Mouse (Mus musculus): ENCODE data around the gene Shisa9. TPM values are rescaled to one million over a fixed set of nuclear protein-coding genes. Genes with fewer than 3 reads are reported as not detected.
A peak's percentile ranks its signal among the peaks of the same experiment; 100 is the strongest.

The Shisa9 gene
- total RNA-seq, 2 experiments from 2014 or later: 55.4 to 56.4 TPM

GRCm38 (mm10) chr16:12090604-12091235, 106.8 kb downstream of the Shisa9 start:
- no peak overlapping the region for H3K27ac ChIP-seq
- peak in 1 of 2 experiments; percentile 51 for DNase-seq (ENCODE audit: low spot score in 2 of 2)
- H3K4me3 ChIP-seq: no peak overlapping the region

GRCm38 (mm10) chr16:12093253-12093652, 109.3 kb downstream of the Shisa9 start:
- no peak for TF ChIP-seq CTCF (conservative IDR thresholded peaks at IDR 0.05)
- Histone ChIP-seq H3K27ac (no peak overlapping the region), H3K4me3 (no peak overlapping the region)
- no peak for DNase-seq (ENCODE audit: low spot score in 2 of 2)

More at GRCm38 (mm10) chr16:12090604-12091235, 106.8 kb downstream of the Shisa9 start:
- TF ChIP-seq CTCF (conservative IDR thresholded peaks at IDR 0.05): no peak

GRCm38 (mm10) chr16:12094784-12095315, 110.9 kb downstream of the Shisa9 start:
- H3K27ac ChIP-seq: 0 out of 2 replicates have a peak overlapping the region, but pooled peaks have one; percentile 19
- TF ChIP-seq CTCF (conservative IDR thresholded peaks at IDR 0.05): no peak
- no peak overlapping the region for H3K4me3 ChIP-seq
- no peak for DNase-seq (ENCODE audit: low spot score in 2 of 2)

- TF ChIP-seq CTCF (conservative IDR thresholded peaks at IDR 0.05): no peak
- H3K27ac ChIP-seq: peak overlapping the region; percentile 15; the same call in 1 of the 2 replicates
- DNase-seq (ENCODE audit: low spot score in 2 of 2): no peak
- no peak overlapping the region for H3K4me3 ChIP-seq
Observed at GRCm38 (mm10) chr16:12095365-12095764, 111.5 kb downstream of the Shisa9 start.

- no peak overlapping the region for H3K4me3 ChIP-seq
- no peak overlapping the region for H3K27ac ChIP-seq
- no peak for TF ChIP-seq CTCF (conservative IDR thresholded peaks at IDR 0.05)
- no peak for DNase-seq (ENCODE audit: low spot score in 2 of 2)
Observed at GRCm38 (mm10) chr16:12108436-12108835, 124.5 kb downstream of the Shisa9 start.

- Histone ChIP-seq H3K27ac (peak overlapping the region; percentile 6; the same call in 1 of the 2 replicates), H3K4me3 (no peak overlapping the region)
- no peak for TF ChIP-seq CTCF (conservative IDR thresholded peaks at IDR 0.05)
- no peak for DNase-seq (ENCODE audit: low spot score in 2 of 2)
Observed at GRCm38 (mm10) chr16:12110851-12111437, 127.0 kb downstream of the Shisa9 start.

- no peak for DNase-seq (ENCODE audit: low spot score in 2 of 2)
- Histone ChIP-seq H3K4me3 (no peak overlapping the region), H3K27ac (no peak overlapping the region; the same call in 1 of the 2 replicates)
- no peak for TF ChIP-seq CTCF (conservative IDR thresholded peaks at IDR 0.05)
Observed at GRCm38 (mm10) chr16:12114396-12114795, 130.5 kb downstream of the Shisa9 start.

GRCm38 (mm10) chr16:12115040-12115856, 131.3 kb downstream of the Shisa9 start:
- TF ChIP-seq CTCF (conservative IDR thresholded peaks at IDR 0.05): no peak
- DNase-seq (ENCODE audit: low spot score in 2 of 2): peak in 1 of 2 experiments; percentile 60
- Histone ChIP-seq H3K4me3 (no peak overlapping the region), H3K27ac (peak overlapping the region; percentile 56)

GRCm38 (mm10) chr16:12116926-12117325, 133.0 kb downstream of the Shisa9 start:
- no peak for DNase-seq (ENCODE audit: low spot score in 2 of 2)
- Histone ChIP-seq H3K4me3 (no peak overlapping the region), H3K27ac (no peak overlapping the region)
- no peak for TF ChIP-seq CTCF (conservative IDR thresholded peaks at IDR 0.05)

- no peak for DNase-seq (ENCODE audit: low spot score in 2 of 2)
- Histone ChIP-seq H3K4me3 (no peak overlapping the region), H3K27ac (peak overlapping the region; percentile 43; the same call in 1 of the 2 replicates)
- TF ChIP-seq CTCF (conservative IDR thresholded peaks at IDR 0.05): no peak
Observed at GRCm38 (mm10) chr16:12119463-12119862, 135.6 kb downstream of the Shisa9 start.

GRCm38 (mm10) chr16:12129782-12130181, 145.9 kb downstream of the Shisa9 start:
- Histone ChIP-seq H3K27ac (peak overlapping the region; percentile 1; the same call in 1 of the 2 replicates), H3K4me3 (no peak overlapping the region)
- no peak for TF ChIP-seq CTCF (conservative IDR thresholded peaks at IDR 0.05)
- DNase-seq (ENCODE audit: low spot score in 2 of 2): no peak

- no peak for TF ChIP-seq CTCF (conservative IDR thresholded peaks at IDR 0.05)
- peak in 1 of 2 experiments; percentile 12 for DNase-seq (ENCODE audit: low spot score in 2 of 2)
- Histone ChIP-seq H3K4me3 (no peak overlapping the region), H3K27ac (no peak overlapping the region; the same call in 1 of the 2 replicates)
Observed at GRCm38 (mm10) chr16:12146666-12147065, 162.8 kb downstream of the Shisa9 start.

GRCm38 (mm10) chr16:12151986-12152385, 168.1 kb downstream of the Shisa9 start:
- H3K27ac ChIP-seq: peak overlapping the region; percentile 57

More at GRCm38 (mm10) chr16:12151986-12152385, 168.1 kb downstream of the Shisa9 start:
- H3K4me3 ChIP-seq: no peak overlapping the region
- TF ChIP-seq CTCF (conservative IDR thresholded peaks at IDR 0.05): no peak
- DNase-seq (ENCODE audit: low spot score in 2 of 2): no peak

Data from layer of hippocampus, adult 2 months (tissue).